Mouse (Mus musculus): ENCODE results near the gene Vps29. TPM values are rescaled to one million over a fixed set of nuclear protein-coding genes. Genes with fewer than 3 reads are reported as not detected.
"Not testable (repeated sequence)": the region's sequence is repeated elsewhere in the genome, so short reads cannot be mapped to it uniquely, and the experiment has no call there.

The Vps29 gene
- total RNA-seq (2021) = 10 to 100 TPM; 82.6 to 89.5 TPM

GRCm38 (mm10) chr5:122353807-122354491 is at the start of gene Vps29, which contains the start of gene Rad9b:
TSS of gene Vps29 (plus strand) at chr5:122354369.
TSS of gene Rad9b (minus strand) at chr5:122354233.
- intact Hi-C loops (cut with DNase I) = loop anchor here (1.0 to 5.0 kb wide), 2 partner anchors 18 to 197 kb away; partner anchors contain the start of genes Fam216a and Ppp1cc
- DNase-seq (ENCODE audit: low spot score) = peak; percentile 94

GRCm38 (mm10) chr5:122304541-122304940 is 49.6 kb upstream of the Vps29 start:
- intact Hi-C loops (cut with DNase I) = no loop called here
- no peak for DNase-seq (ENCODE audit: low spot score)

- DNase-seq (ENCODE audit: low spot score) = no peak
- intact Hi-C loops (cut with DNase I) = no loop called here
Measured at GRCm38 (mm10) chr5:122305472-122305871, 48.7 kb upstream of the Vps29 start.

- intact Hi-C loops (cut with DNase I) = no loop called here
- DNase-seq (ENCODE audit: low spot score) = no peak
Measured at GRCm38 (mm10) chr5:122306536-122306935, 47.6 kb upstream of the Vps29 start.

- no peak for DNase-seq (ENCODE audit: low spot score)
- intact Hi-C loops (cut with DNase I) = no loop called here
Measured at GRCm38 (mm10) chr5:122310699-122311098, 43.5 kb upstream of the Vps29 start.

- intact Hi-C loops (cut with DNase I) = no loop called here
- no peak for DNase-seq (ENCODE audit: low spot score)
Measured at GRCm38 (mm10) chr5:122311692-122312091, 42.5 kb upstream of the Vps29 start.

DNA sequence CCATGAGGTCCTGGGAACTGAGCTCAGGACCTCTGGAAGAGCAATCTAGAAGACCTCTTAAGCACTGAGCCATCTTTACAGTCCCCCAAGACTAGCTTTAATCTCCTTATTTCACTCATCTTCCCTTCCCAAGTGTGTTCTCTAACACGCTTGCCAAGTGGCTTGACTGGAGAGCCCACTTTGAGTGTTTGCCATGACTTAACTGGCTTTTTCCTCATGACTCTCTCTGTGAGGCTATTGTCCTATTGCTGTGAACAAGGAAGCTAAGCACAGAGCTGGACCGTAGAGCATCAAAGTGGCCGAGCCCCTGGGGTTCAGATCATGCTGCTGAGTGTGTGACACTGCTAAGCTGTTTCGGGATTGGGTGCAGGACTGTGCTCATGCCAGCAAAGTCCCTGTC is 41.8 kb upstream of the Vps29 start:
- no peak for DNase-seq (ENCODE audit: low spot score)
- intact Hi-C loops (cut with DNase I) = no loop called here

GRCm38 (mm10) chr5:122312942-122313684 is 41.1 kb upstream of the Vps29 start:
- no peak for DNase-seq (ENCODE audit: low spot score)
- intact Hi-C loops (cut with DNase I) = no loop called here

DNA sequence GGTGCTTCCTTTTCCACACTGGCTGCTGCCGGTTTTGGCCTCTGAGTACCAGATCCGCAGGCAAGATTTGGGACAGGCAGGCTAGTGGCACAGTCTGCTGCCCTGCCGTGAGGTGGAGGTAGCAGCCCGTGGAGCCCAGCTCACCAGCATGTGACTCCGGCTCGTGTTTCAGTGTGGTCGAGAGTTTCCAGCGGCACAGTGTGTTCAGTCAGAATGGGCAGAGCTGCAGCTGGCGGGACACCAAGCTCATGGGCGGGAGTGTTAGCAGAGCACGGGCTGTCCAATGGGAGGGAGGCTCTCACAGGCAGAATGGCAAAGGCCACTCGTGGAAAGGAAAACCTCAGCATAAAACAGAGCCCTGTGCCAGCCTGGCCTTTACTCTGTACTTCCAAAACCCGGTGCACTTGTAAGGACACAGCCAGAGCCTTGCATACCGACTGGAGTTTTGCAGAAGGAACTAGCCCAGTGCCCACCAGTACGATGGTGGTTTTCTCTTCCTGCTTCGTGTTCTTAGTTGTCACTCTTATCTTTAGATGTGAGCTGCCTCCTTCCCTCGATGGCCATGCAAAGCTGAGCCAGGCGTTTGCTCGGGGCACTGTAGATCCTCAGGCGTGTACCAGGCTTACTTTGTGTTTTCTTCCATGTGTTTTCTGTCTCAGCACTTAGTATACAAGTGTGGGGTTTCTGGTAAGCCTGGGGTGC is 39.1 kb upstream of the Vps29 start:
- peak; percentile 90 for DNase-seq (ENCODE audit: low spot score)
- intact Hi-C loops (cut with DNase I) = no loop called here

DNA sequence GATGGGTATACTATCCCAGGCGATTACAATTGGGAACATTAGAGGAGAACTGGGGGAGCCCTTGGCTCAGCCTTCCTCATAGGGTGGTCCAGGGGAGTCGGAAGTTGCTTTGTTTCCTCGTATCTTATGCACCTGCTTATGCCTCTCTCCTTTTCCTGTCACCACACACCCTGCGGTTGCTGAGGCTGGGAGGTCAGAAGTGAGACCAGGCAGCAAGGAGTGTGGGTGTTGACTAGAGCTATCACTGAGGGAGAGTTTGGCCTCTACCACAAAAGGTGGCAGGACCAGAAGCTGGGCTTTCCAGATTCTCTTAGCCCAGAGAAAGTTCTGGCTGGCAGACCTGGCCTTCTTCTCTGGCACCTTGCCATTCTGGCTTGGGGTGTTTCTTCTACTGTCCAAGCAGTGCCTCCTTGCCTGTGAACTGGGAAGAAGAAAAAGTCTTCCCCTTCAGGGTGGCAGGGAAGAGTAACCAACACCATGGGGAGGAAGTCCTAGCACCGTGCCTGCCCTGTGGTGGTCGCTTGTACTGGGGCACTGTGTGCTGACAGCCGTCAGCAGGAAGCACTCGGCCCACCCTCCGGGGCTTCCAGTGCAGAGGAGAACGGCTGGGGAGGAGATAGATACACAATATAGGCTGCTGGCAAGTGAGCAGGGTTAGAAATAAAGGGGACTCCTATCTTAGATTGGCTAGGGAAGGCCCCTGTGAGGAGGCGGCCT is 36.7 kb upstream of the Vps29 start:
- intact Hi-C loops (cut with DNase I) = no loop called here
- no peak for DNase-seq (ENCODE audit: low spot score)

DNA sequence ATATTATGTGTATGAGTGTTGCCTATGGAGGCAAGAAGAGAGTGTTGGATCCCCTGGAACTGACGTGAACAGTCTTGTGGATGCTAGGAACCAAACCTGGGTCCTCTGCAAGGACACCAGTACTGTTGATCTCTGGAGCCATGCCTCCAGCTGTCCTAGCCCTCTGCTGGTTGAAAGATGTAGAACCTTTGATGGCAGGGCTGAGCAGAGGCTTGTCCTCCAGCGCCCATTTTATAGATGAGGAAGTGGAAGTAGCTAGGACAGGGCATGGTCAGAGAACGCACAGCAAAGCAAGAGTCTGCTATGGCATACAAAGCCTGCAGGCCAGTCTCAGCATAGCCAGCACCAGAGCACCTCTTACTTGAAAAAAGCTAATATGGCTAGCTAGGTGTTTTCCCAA is 36.1 kb upstream of the Vps29 start:
- DNase-seq (ENCODE audit: low spot score) = no peak
- intact Hi-C loops (cut with DNase I) = no loop called here

DNA sequence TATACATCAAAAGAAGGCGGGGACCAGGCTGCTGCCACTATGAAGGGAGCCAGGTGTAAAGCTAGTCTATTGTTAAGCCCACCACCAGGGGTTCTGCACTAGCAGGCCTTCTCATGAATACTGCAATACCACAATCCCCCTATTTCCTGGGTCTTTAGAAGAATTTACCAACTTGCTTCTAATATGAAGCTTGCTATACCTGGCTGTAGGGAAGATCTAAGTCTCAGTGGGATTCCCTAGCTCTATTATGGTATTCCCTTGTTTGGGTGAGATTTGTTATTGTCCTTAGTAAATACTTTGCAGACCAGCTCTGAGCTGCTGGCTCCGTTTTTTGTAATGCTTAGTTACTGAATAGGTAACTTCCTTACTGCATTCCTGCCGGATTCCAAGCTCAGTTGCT is 35.2 kb upstream of the Vps29 start:
- intact Hi-C loops (cut with DNase I) = not testable (repeated sequence)

GRCm38 (mm10) chr5:122319474-122320204 is 34.5 kb upstream of the Vps29 start:
- intact Hi-C loops (cut with DNase I) = loop anchor here (5.0 kb wide), 1 partner anchor 32 kb away; no protein-coding TSS in a partner anchor

More for the DNA sequence above, 35.2 kb upstream of the Vps29 start:
- DNase-seq (ENCODE audit: low spot score) = not testable (repeated sequence)

DNA sequence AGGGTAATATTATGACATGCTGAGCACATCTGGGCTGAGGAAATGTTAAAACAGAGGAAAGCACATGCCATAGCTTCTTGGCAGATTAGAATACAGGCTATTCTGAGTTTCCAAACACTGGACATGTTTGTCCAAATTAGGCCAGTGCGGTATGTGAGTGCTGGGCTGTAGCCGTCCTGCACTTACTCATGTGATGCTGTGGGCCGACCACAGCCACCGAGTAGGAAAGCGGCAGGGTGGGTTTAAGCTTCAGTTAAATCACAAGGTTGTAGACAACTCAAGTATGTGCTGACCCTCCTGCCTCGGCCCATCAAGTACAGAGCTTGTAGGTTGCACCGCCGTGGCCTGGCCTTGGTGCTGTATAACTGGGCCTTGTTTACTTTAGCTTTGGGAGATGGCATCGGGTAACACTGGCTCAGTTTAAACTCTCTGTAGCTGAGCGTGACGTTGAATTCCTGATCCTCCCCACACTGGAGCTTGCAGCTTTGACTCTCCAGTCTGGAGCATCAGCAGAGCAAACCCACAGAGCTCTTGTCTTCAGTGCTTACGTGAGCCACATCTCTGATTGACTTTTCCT is 33.9 kb upstream of the Vps29 start:
- intact Hi-C loops (cut with DNase I) = loop anchor here (5.0 kb wide), 1 partner anchor 33 kb away; no protein-coding TSS in a partner anchor
- DNase-seq (ENCODE audit: low spot score) = no peak

More at GRCm38 (mm10) chr5:122319474-122320204, 34.5 kb upstream of the Vps29 start:
- no peak for DNase-seq (ENCODE audit: low spot score)

- intact Hi-C loops (cut with DNase I) = loop anchor here (5.0 kb wide), 1 partner anchor 36 kb away; no protein-coding TSS in a partner anchor
- DNase-seq (ENCODE audit: low spot score) = no peak
Measured at GRCm38 (mm10) chr5:122323523-122323922, 30.6 kb upstream of the Vps29 start.

- intact Hi-C loops (cut with DNase I) = loop anchor here (5.0 kb wide), 1 partner anchor 38 kb away; no protein-coding TSS in a partner anchor
- DNase-seq (ENCODE audit: low spot score) = no peak
Measured at GRCm38 (mm10) chr5:122324608-122325431, 29.3 kb upstream of the Vps29 start.

DNA sequence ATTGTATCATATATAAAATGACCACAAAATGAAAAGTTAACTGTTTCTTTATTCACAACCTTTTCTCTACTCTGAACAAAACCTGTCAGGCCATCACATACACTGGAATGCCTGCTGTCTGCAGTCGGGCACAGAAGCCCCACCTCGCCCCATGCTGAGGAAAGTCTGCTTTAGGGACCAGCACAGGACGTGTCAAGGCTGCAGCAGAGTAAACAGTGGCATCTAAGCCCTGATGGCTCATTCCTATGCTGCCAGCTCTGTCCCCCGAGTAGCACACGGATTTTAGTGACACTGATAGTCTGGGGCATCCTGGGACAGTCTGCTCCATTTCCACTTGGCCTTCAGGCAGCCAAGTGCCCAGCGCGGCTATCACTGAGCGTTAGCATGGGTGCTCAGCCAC is 28.7 kb upstream of the Vps29 start:
- intact Hi-C loops (cut with DNase I) = no loop called here
- no peak for DNase-seq (ENCODE audit: low spot score)

GRCm38 (mm10) chr5:122327283-122327682 is 26.9 kb upstream of the Vps29 start:
- intact Hi-C loops (cut with DNase I) = no loop called here
- no peak for DNase-seq (ENCODE audit: low spot score)
